Comparison of ENCODE assay signal across 29 mouse cellular contexts in genomic region chr14:31177287-31177686, GRCm38 (mm10). TPM values are rescaled to one million over a fixed set of nuclear protein-coding genes. Genes with fewer than 3 reads are reported as not detected.
"Had no signal": no experiment of that assay in that cellular context is flagged by ENCODE, and none has a peak within 500 bp of the region (broad histone marks: within the 10 kb centered on the region; RNA-seq: fewer than 3 reads in every experiment).

No protein-coding gene starts in this region.

- H3K9me3 ChIP-seq: heart, embryonic 13.5 days; heart, embryonic 15.5 days; hindbrain, embryonic 10.5 days; hindbrain, embryonic 12.5 days; intestine, embryonic 15.5 days; limb, embryonic 13.5 days; limb, embryonic 15.5 days; liver, embryonic 13.5 days; liver, embryonic 15.5 days had no signal

- H3K27ac ChIP-seq: gastrocnemius, adult 2 months; heart, adult 2 months; heart, embryonic 13.5 days; heart, embryonic 15.5 days; hindbrain, embryonic 10.5 days; hindbrain, embryonic 12.5 days; hindbrain, embryonic 14.5 days; intestine, embryonic 15.5 days; left cerebral cortex, adult 2 months; limb, embryonic 13.5 days; limb, embryonic 15.5 days; liver, embryonic 13.5 days; liver, embryonic 15.5 days had no signal

- DNase-seq: gastrocnemius, adult 2 months; gastrocnemius, postnatal 10 days; gastrocnemius, postnatal 25 days; heart, adult 2 months; heart, postnatal 14 days; heart, postnatal 4 days; kidney, adult 18-20 months; kidney, adult 8-10 months; kidney, postnatal 10 days; kidney, postnatal 25 days; kidney, postnatal 4 days; layer of hippocampus, adult 9-11 months; liver, embryonic 13.5 days; lung, adult 18-20 months had no signal

- H3K4me3 ChIP-seq: gastrocnemius, adult 2 months; heart, adult 2 months; heart, embryonic 13.5 days; heart, embryonic 15.5 days; hindbrain, embryonic 10.5 days; hindbrain, embryonic 12.5 days; intestine, embryonic 15.5 days; left cerebral cortex, adult 2 months; limb, embryonic 13.5 days; limb, embryonic 15.5 days; liver, embryonic 13.5 days; liver, embryonic 15.5 days had no signal

- H3K27me3 ChIP-seq: heart, embryonic 13.5 days; heart, embryonic 15.5 days; hindbrain, embryonic 12.5 days; intestine, embryonic 15.5 days; limb, embryonic 13.5 days; limb, embryonic 15.5 days; liver, embryonic 13.5 days; liver, embryonic 15.5 days had no signal

- ATAC-seq: hindbrain, embryonic 16.5 days; inflammation-experienced regulatory T-cells, adult 6 months; intestine, embryonic 15.5 days; intestine, postnatal 0 days had no signal

- H3K9ac ChIP-seq: heart, embryonic 13.5 days; heart, embryonic 15.5 days; hindbrain, embryonic 12.5 days; hindbrain, embryonic 14.5 days; intestine, embryonic 15.5 days; limb, embryonic 13.5 days; limb, embryonic 15.5 days; liver, embryonic 13.5 days; liver, embryonic 15.5 days had no signal

- H3K4me1 ChIP-seq: hindbrain, embryonic 10.5 days; hindbrain, embryonic 12.5 days; intestine, embryonic 15.5 days; limb, embryonic 13.5 days; limb, embryonic 15.5 days had no signal

RNA-seq across cellular contexts. Expression of gene Stab1, which starts 8.8 kb away (rescaled TPM):
- total RNA-seq: granulocyte monocyte progenitor cell, adult 5-6 weeks had no signal

RNA-seq across cellular contexts. Expression of gene Tnnc1, which starts 30.8 kb away (rescaled TPM):
- polyA plus RNA-seq: inflammation-experienced regulatory T-cells, adult 6 months had no signal

RNA-seq across cellular contexts. Expression of gene Sema3g, which starts 40.4 kb away (rescaled TPM):
- total RNA-seq: granulocyte monocyte progenitor cell, adult 5-6 weeks had no signal
- polyA plus RNA-seq: inflammation-experienced regulatory T-cells, adult 6 months; liver, embryonic 11.5 days had no signal

RNA-seq across cellular contexts. Expression of gene Nt5dc2, which starts 46.4 kb away (rescaled TPM):
- polyA plus RNA-seq: inflammation-experienced regulatory T-cells, adult 6 months had no signal
